Mouse (Mus musculus) limb, embryonic 14.5 days (tissue): ENCODE measurements around the gene Nbeal2. TPM values are rescaled to one million over a fixed set of nuclear protein-coding genes. Genes with fewer than 3 reads are reported as not detected.
A peak's percentile ranks its signal among the peaks of the same experiment; 100 is the strongest.

ENCODE experiments used
- ATAC-seq: fragments of 200-750 bp; cut with Nextera tagmentation; 2 replicates; pipeline ENCODE4 v1.8.0; 2017; ENCODE audit warnings: low read depth, moderate number of reproducible peaks, moderate TSS enrichment; ENCODE audit not compliant: low FRiP score
- DNase-seq: peaks from one replicate; pipeline ENCODE4 v3.0.0-alpha.2; 2015; ENCODE audit warnings: low spot score
- H3K27ac ChIP-seq: fragments of 300-500 bp; sonication (generic); replicated peaks from 2 replicates; pipeline ENCODE4 v1.5.1; 2014; ENCODE audit warnings: low read depth, mild to moderate bottlenecking, low read length, moderate library complexity, mixed read lengths
- H3K27me3 ChIP-seq: fragments of 300-500 bp; sonication (generic); 2 replicates; pipeline ENCODE4 v1.6.1; 2014; ENCODE audit warnings: low read length, mixed read lengths; ENCODE audit not compliant: control insufficient read depth, insufficient read depth
- H3K36me3 ChIP-seq: fragments of 300-500 bp; sonication (generic); 2 replicates; pipeline ENCODE4 v1.6.1; 2014; ENCODE audit warnings: mild to moderate bottlenecking, low read length, moderate library complexity, mixed read lengths; ENCODE audit not compliant: control insufficient read depth, insufficient read depth
- H3K4me1 ChIP-seq: fragments of 300-500 bp; sonication (generic); 2 replicates; pipeline ENCODE4 v1.6.1; 2014; ENCODE audit warnings: antibody characterized with exemption, low read length, mixed read lengths; ENCODE audit not compliant: control insufficient read depth, insufficient read depth
- H3K4me2 ChIP-seq: fragments of 300-500 bp; sonication (generic); replicated peaks from 2 replicates; pipeline ENCODE4 v1.6.1; 2014; ENCODE audit warnings: low read depth, mild to moderate bottlenecking, low read length, moderate library complexity; ENCODE audit not compliant: severe bottlenecking
- H3K4me3 ChIP-seq: fragments of 300-500 bp; sonication (generic); replicated peaks from 2 replicates; pipeline ENCODE4 v1.5.1; 2014; ENCODE audit warnings: low read length
- H3K9ac ChIP-seq: fragments of 300-500 bp; sonication (generic); 2 replicates; pipeline ENCODE4 v1.6.1; 2014; ENCODE audit warnings: mild to moderate bottlenecking, low read depth, low read length, moderate library complexity; ENCODE audit not compliant: severe bottlenecking
- H3K9me3 ChIP-seq: fragments of 300-500 bp; sonication (generic); 2 replicates; pipeline ENCODE4 v1.6.1; 2016; ENCODE audit warnings: low read length; ENCODE audit not compliant: control insufficient read depth
- POLR2A ChIP-seq: fragments of 200-500 bp; IDR thresholded peaks from 2 replicates; pipeline ENCODE4 v1.8.0; 2012; ENCODE audit warnings: inconsistent platforms, mild to moderate bottlenecking, moderate library complexity, borderline replicate concordance; ENCODE audit not compliant: insufficient read depth, insufficient read length; ENCODE audit errors: extremely low read depth
- WGBS: fragments of 180-500 bp; shearing (Covaris S2); extraction: QIAGEN DNeasy Blood & Tissue Kit; methylation state at CpG from one replicate; pipeline ENCODE4 v1.1.7; 2014; 5-methylcytosine and 5-hydroxymethylcytosine counted together
- polyA plus RNA-seq, 2 experiments: library from polyadenylated mRNA; depleted of rRNA in 1 of 2; stranded (reverse) in 1 of 2; unstranded in 1 of 2; fragments of >200 nt; fragmentation: Nextera tagmentation in 1 of 2; extraction: Ambion mirVana in 1 of 2; gene quantifications; 2 replicates each; pipeline versions ENCODE4 v1.2.1 to v1.2.3; 2012 to 2014

Gene Nbeal2
- polyA plus RNA-seq (2012; rRNA removed) (8.4 and 9.4 TPM in 2 replicates), polyA plus RNA-seq (2014; fragmentation: Nextera tagmentation; extraction: Ambion mirVana) (3.2 and 3.3 TPM in 2 replicates)

- Histone ChIP-seq H3K4me3 (peak within 1 kb of the TSS; percentile 60), H3K9ac (peak within 1 kb of the TSS; percentile 52), H3K9me3 (no peaks in the 10 kb centered on the region), H3K27me3 (peaks cover 26% of the 10 kb centered on the region), H3K27ac (no peak within 1 kb of the TSS), H3K4me1 (peaks cover 20% of the 10 kb centered on the region), H3K4me2 (peak within 1 kb of the TSS; percentile 99), H3K36me3 (no peaks in the 10 kb centered on the region)
- ATAC-seq = peak; percentile 72
- no peak for TF ChIP-seq POLR2A
- peak; percentile 80 for DNase-seq
- WGBS = under 1% methylated on average over 31 of the region's 75 CpGs
Measured at GRCm38 (mm10) chr9:110653655-110654461, at the start of gene Nbeal2. Gene Nbeal2 (minus strand): TSS chr9:110654161.

GRCm38 (mm10) chr9:110702848-110703247 lies 48.9 kb upstream of the Nbeal2 start:
- Histone ChIP-seq H3K9me3 (no peaks in the 10 kb centered on the region), H3K36me3 (peaks cover 5% of the 10 kb centered on the region; the same call in 1 of the 2 replicates), H3K4me1 (no peaks in the 10 kb centered on the region), H3K27me3 (no peaks in the 10 kb centered on the region), H3K4me2 (no peak overlapping the region), H3K4me3 (no peak overlapping the region), H3K27ac (no peak overlapping the region), H3K9ac (no peak overlapping the region)
- TF ChIP-seq POLR2A = no peak
- no peak for DNase-seq
- no peak for ATAC-seq
- WGBS = 85% methylated on average over 1 of the region's 1 CpGs

- no peak overlapping the region for H3K27ac ChIP-seq
- DNase-seq = no peak
- H3K9me3 ChIP-seq = no peaks in the 10 kb centered on the region
- WGBS = 82% methylated on average over 11 of the region's 12 CpGs
- no peaks in the 10 kb centered on the region for H3K4me1 ChIP-seq
- H3K27me3 ChIP-seq = no peaks in the 10 kb centered on the region
- no peak overlapping the region for H3K4me2 ChIP-seq
- no peak for TF ChIP-seq POLR2A
- peaks cover 5% of the 10 kb centered on the region; the same call in 1 of the 2 replicates for H3K36me3 ChIP-seq
- no peak overlapping the region for H3K9ac ChIP-seq
- no peak for ATAC-seq
- no peak overlapping the region for H3K4me3 ChIP-seq
Measured at GRCm38 (mm10) chr9:110701114-110702032, 47.4 kb upstream of the Nbeal2 start.

DNA sequence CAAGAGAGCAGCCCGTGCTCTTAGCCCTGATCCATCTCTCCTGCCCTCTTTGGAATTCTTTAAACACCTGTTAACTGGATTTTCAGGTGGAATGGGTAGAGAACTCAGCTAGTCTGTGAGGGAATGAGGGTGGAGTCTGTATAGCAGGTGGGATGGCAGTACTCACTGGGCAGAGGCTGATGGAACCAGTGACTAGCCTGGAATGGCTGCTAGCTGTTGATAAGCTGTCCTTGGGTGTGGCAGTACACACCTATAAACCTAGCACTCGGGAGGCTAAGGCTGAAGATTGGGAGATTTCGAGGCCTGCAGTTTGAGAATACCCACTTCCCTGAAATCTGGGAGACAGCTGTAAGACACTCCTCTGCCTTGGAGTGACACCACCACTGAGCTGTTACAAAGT lies 45.6 kb upstream of the Nbeal2 start:
- Histone ChIP-seq H3K9ac (no peak overlapping the region), H3K4me1 (no peaks in the 10 kb centered on the region), H3K27ac (no peak overlapping the region), H3K27me3 (no peaks in the 10 kb centered on the region), H3K4me3 (no peak overlapping the region), H3K36me3 (peaks cover 7% of the 10 kb centered on the region; the same call in 1 of the 2 replicates), H3K4me2 (no peak overlapping the region), H3K9me3 (no peaks in the 10 kb centered on the region)
- no peak for TF ChIP-seq POLR2A
- WGBS = 83% methylated on average over 3 of the region's 3 CpGs
- no peak for DNase-seq
- no peak for ATAC-seq

GRCm38 (mm10) chr9:110697465-110697864 lies 43.5 kb upstream of the Nbeal2 start:
- Histone ChIP-seq H3K27me3 (no peaks in the 10 kb centered on the region), H3K27ac (no peak overlapping the region), H3K9me3 (no peaks in the 10 kb centered on the region), H3K9ac (no peak overlapping the region), H3K4me1 (no peaks in the 10 kb centered on the region), H3K4me2 (no peak overlapping the region), H3K4me3 (no peak overlapping the region), H3K36me3 (peaks cover 5% of the 10 kb centered on the region; the same call in 1 of the 2 replicates)
- no peak for TF ChIP-seq POLR2A
- DNase-seq (no peak), ATAC-seq (no peak)
- 86% methylated on average over 3 of the region's 3 CpGs for WGBS
